Mouse (Mus musculus) myocyte (in vitro differentiated cells): ENCODE measurements around the gene Mgrn1. TPM values are rescaled to one million over a fixed set of nuclear protein-coding genes. Genes with fewer than 3 reads are reported as not detected.

Experiments used
- H3K27me3 ChIP-seq: one replicate; pipeline ENCODE4 v1.6.1; 2011; ENCODE audit not compliant: control insufficient read depth, insufficient read depth, insufficient read length
- H3K36me3 ChIP-seq: one replicate; pipeline ENCODE4 v1.6.1; 2011; ENCODE audit not compliant: control insufficient read depth, insufficient read depth
- H3K4me2 ChIP-seq: one replicate; pipeline ENCODE4 v1.6.1; 2011; ENCODE audit warnings: low read depth, control low read depth
- H3K4me3 ChIP-seq: one replicate; pipeline ENCODE4 v1.5.1; 2011; ENCODE audit warnings: mild to moderate bottlenecking, control low read depth, moderate library complexity
- H3K79me2 ChIP-seq: one replicate; pipeline ENCODE4 v1.6.1; 2011; ENCODE audit not compliant: control insufficient read depth, insufficient read depth
- H3ac ChIP-seq: one replicate; pipeline ENCODE4 v1.6.1; 2011; ENCODE audit not compliant: control insufficient read depth, insufficient read length
- CEBPB ChIP-seq: IDR thresholded peaks from 2 replicates; pipeline ENCODE4 v1.6.1; 2011; ENCODE audit warnings: mild to moderate bottlenecking, moderate library complexity; ENCODE audit not compliant: poor library complexity, insufficient read depth, severe bottlenecking
- E2F4 ChIP-seq: IDR thresholded peaks from one replicate; pipeline ENCODE4 v1.6.1; 2011; ENCODE audit warnings: mild to moderate bottlenecking, control low read depth, moderate library complexity; ENCODE audit not compliant: insufficient read depth
- MAX ChIP-seq: IDR thresholded peaks from one replicate; pipeline ENCODE4 v1.6.1; 2011; ENCODE audit warnings: low read depth, mild to moderate bottlenecking, control low read depth
- MYOD1 ChIP-seq, 3 experiments: IDR thresholded peaks; one replicate each; pipeline ENCODE4 v1.6.1; 2011; ENCODE audit warnings: control low read depth in 2 of 3, low read depth in 2 of 3, mild to moderate bottlenecking in 2 of 3, moderate library complexity in 1 of 3; ENCODE audit not compliant: insufficient read length in 2 of 3, control insufficient read depth in 1 of 3
- MYOG ChIP-seq, 3 experiments: IDR thresholded peaks; one replicate each; pipeline ENCODE4 v1.6.1; 2011; ENCODE audit warnings: control low read depth in 2 of 3, low read depth in 2 of 3, mild to moderate bottlenecking in 2 of 3; ENCODE audit not compliant: insufficient read length in 2 of 3, control insufficient read depth in 1 of 3, insufficient read depth in 1 of 3
- POLR2A ChIP-seq: IDR thresholded peaks from one replicate; pipeline ENCODE4 v1.6.1; 2011; ENCODE audit warnings: low read depth, mild to moderate bottlenecking, control low read depth, moderate library complexity; ENCODE audit not compliant: insufficient read length
- POLR2AphosphoS2 ChIP-seq: IDR thresholded peaks from one replicate; pipeline ENCODE4 v1.6.1; 2011; ENCODE audit warnings: low read depth, control low read depth; ENCODE audit not compliant: insufficient read length
- REST ChIP-seq: IDR thresholded peaks from one replicate; pipeline ENCODE4 v1.6.1; 2011; ENCODE audit warnings: mild to moderate bottlenecking, control low read depth, moderate library complexity; ENCODE audit not compliant: insufficient read depth, insufficient read length
- SRF ChIP-seq: IDR thresholded peaks from one replicate; pipeline ENCODE4 v1.6.1; 2011; ENCODE audit warnings: low read depth; ENCODE audit not compliant: control insufficient read depth, insufficient read length
- TCF12 ChIP-seq: IDR thresholded peaks from one replicate; pipeline ENCODE4 v1.6.1; 2011; ENCODE audit warnings: mild to moderate bottlenecking, control low read depth; ENCODE audit not compliant: poor library complexity, insufficient read depth, severe bottlenecking
- TCF3 ChIP-seq: IDR thresholded peaks from one replicate; pipeline ENCODE4 v1.6.1; 2011; ENCODE audit warnings: low read depth, control low read depth; ENCODE audit not compliant: insufficient read length
- USF1 ChIP-seq: IDR thresholded peaks from one replicate; pipeline ENCODE4 v1.6.1; 2011; ENCODE audit warnings: low read depth, mild to moderate bottlenecking, control low read depth, moderate library complexity
- polyA plus RNA-seq: library from polyadenylated mRNA; unstranded; fragments of >200 nt; fragmentation: generic; extraction: Trizol; gene quantifications from one replicate; pipeline ENCODE4 v1.2.1, GENCODE M21; 2012; ENCODE audit warnings: missing spikeins

Gene Mgrn1
- polyA plus RNA-seq, 1 experiment: 59.3 TPM

DNA sequence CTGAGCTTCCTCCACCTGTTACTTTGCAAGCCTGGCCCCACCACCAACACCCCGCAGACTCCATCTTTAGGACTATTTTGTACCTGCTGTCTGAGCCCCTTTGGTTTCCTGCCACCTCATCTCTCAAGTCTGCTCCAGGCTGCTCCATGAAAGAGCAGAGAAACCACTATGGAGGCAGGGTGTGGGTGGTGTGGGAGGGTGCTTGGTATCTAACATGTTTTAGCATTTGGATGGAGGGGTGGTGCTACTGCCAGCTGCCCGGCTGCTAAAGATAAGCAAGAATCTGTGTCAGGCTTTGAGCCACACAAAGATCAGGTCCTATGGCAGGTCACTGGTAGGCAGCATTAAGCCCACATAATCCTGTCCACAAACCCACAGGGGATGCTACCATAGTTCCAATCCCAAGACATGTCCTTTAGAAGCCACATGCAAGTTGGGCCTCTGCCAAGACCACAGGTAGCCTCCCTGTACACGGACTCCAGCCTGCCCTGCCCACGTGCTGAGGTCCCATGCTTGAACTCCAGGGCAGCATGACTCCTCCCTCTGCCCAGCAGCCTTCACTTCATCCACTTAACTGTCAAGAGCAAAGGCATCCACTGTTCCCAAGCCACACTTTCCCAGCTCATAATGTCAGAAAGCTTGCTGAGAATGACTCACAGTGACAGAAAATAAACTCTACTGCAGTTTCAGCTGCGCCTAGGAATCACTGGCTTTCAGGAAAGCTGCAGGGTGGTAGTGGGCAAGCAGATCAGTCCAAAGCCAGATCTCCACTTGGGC lies 92.4 kb downstream of the Mgrn1 start:
- Histone ChIP-seq H3K27me3 (peaks cover 16% of the 10 kb centered on the region), H3K79me2 (no peaks in the 10 kb centered on the region), H3K4me3 (no peak overlapping the region), H3K4me2 (peak overlapping the region; percentile 36), H3K36me3 (no peaks in the 10 kb centered on the region), H3ac (no peak overlapping the region)
- no peak for TF ChIP-seq E2F4
- peak in 1 of 3 experiments; percentile 4 for TF ChIP-seq MYOG (IDR thresholded peaks at IDR 0.05; ENCODE audit: control insufficient read depth in 1 of 3, insufficient read depth in 1 of 3, insufficient read length in 2 of 3, low read depth in 2 of 3)
- no peak for TF ChIP-seq MAX
- peak in 2 of 3 experiments; percentile 14 to 54 for TF ChIP-seq MYOD1 (IDR thresholded peaks at IDR 0.05; ENCODE audit: control insufficient read depth in 1 of 3, insufficient read length in 2 of 3, low read depth in 2 of 3)

DNA sequence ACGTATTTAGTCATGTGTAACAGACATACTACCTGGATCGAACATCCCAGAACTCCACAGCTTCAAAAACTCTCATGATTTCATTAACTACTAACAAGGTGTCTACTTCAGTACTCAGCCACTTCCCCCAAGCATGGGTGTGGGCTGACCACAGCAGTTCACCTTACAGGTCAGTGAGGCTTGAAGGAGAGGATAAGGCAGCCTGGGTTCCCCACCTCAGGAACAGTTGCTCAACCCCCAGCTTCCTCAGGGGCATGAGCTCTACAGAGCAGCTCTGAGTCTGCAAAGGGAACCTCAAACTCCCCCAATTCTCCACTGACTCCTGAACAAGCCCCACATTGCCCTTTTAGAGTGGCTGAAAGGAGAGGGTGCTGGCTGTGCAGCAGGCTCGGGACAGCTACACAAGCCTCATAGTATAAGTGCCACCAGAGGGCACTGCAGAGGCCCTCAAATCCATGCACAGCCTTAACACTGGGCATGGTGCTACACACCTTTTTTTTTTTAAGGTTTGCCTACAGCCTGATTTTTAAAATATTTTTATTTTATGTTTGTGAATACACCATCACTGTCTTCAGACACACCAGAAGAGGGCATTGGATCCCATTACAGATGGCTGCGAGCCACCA lies 93.8 kb downstream of the Mgrn1 start:
- H3K27me3 ChIP-seq: peaks cover 12% of the 10 kb centered on the region
- no peaks in the 10 kb centered on the region for H3K79me2 ChIP-seq
- no peak overlapping the region for H3K4me3 ChIP-seq
- no peaks in the 10 kb centered on the region for H3K36me3 ChIP-seq
- TF ChIP-seq POLR2AphosphoS2: no peak
- no peak for TF ChIP-seq MYOG (IDR thresholded peaks at IDR 0.05; ENCODE audit: control insufficient read depth in 1 of 3, insufficient read depth in 1 of 3, insufficient read length in 2 of 3, low read depth in 2 of 3)
- TF ChIP-seq MAX: no peak
- no peak for TF ChIP-seq POLR2A
- no peak for TF ChIP-seq CEBPB
- TF ChIP-seq TCF3: no peak
- no peak for TF ChIP-seq TCF12
- no peak for TF ChIP-seq E2F4
- no peak for TF ChIP-seq MYOD1 (IDR thresholded peaks at IDR 0.05; ENCODE audit: control insufficient read depth in 1 of 3, insufficient read length in 2 of 3, low read depth in 2 of 3)
- TF ChIP-seq REST: no peak
- TF ChIP-seq USF1: no peak
- no peak for TF ChIP-seq SRF
- no peak overlapping the region for H3ac ChIP-seq
- H3K4me2 ChIP-seq: no peak overlapping the region

- TF ChIP-seq MYOD1 (IDR thresholded peaks at IDR 0.05; ENCODE audit: control insufficient read depth in 1 of 3, insufficient read length in 2 of 3, low read depth in 2 of 3): no peak
- TF ChIP-seq MAX: no peak
- TF ChIP-seq MYOG (IDR thresholded peaks at IDR 0.05; ENCODE audit: control insufficient read depth in 1 of 3, insufficient read depth in 1 of 3, insufficient read length in 2 of 3, low read depth in 2 of 3): no peak
- TF ChIP-seq POLR2AphosphoS2: no peak
- no peak for TF ChIP-seq SRF
- TF ChIP-seq POLR2A: no peak
- TF ChIP-seq REST: no peak
- TF ChIP-seq TCF3: no peak
- no peak for TF ChIP-seq E2F4
- no peak for TF ChIP-seq USF1
- no peak for TF ChIP-seq TCF12
- TF ChIP-seq CEBPB: no peak
- Histone ChIP-seq H3K36me3 (no peaks in the 10 kb centered on the region), H3ac (no peak overlapping the region), H3K27me3 (peaks cover 4% of the 10 kb centered on the region), H3K4me3 (no peak overlapping the region), H3K79me2 (no peaks in the 10 kb centered on the region), H3K4me2 (no peak overlapping the region)
Measured at GRCm38 (mm10) chr16:4984717-4985116, 98.7 kb downstream of the Mgrn1 start.

Other genes starting within 250 kb of the Mgrn1 start
- gene Vasn, start 246.3 kb upstream of the Mgrn1 start, polyA plus RNA-seq: 34.7 TPM
- 69.5 TPM for gene Dnaja3, start 246.3 kb upstream of the Mgrn1 start, polyA plus RNA-seq
- gene Coro7, start 206.5 kb upstream of the Mgrn1 start, polyA plus RNA-seq: 15.2 TPM
- 13.3 TPM for gene Nmral1, start 166.9 kb upstream of the Mgrn1 start, polyA plus RNA-seq
- 46.7 TPM for gene Hmox2, start 159.9 kb upstream of the Mgrn1 start, polyA plus RNA-seq
- gene Cdip1, start 96.0 kb upstream of the Mgrn1 start, polyA plus RNA-seq: 44.9 TPM
- 0.08 TPM for gene 4930562C15Rik, start 50.8 kb upstream of the Mgrn1 start, polyA plus RNA-seq
- gene Ubald1, start 5.9 kb upstream of the Mgrn1 start, polyA plus RNA-seq: 79.5 TPM
- 46.1 TPM for gene Nudt16l1, start 52.5 kb downstream of the Mgrn1 start, polyA plus RNA-seq
- gene Anks3, start 78.0 kb downstream of the Mgrn1 start, polyA plus RNA-seq: 25.2 TPM
- 0.04 TPM for gene Sept12, start 111.6 kb downstream of the Mgrn1 start, polyA plus RNA-seq
- 8.5 TPM for gene Smim22, start 121.0 kb downstream of the Mgrn1 start, polyA plus RNA-seq
- gene Rogdi, start 127.3 kb downstream of the Mgrn1 start, polyA plus RNA-seq: 50.5 TPM
- 37.0 TPM for gene Glyr1, start 163.6 kb downstream of the Mgrn1 start, polyA plus RNA-seq
- 12.9 TPM for gene Ubn1, start 163.8 kb downstream of the Mgrn1 start, polyA plus RNA-seq
- 0.02 TPM for gene Ppl, start 246.2 kb downstream of the Mgrn1 start, polyA plus RNA-seq